Mouse (Mus musculus) ovary, adult 18-20 months (tissue): ENCODE data around the gene Nwd2.

Source experiments
- DNase-seq: peaks from one replicate; pipeline ENCODE4 v3.0.0; 2022; ENCODE audit warnings: low spot score, mixed read lengths

Gene Nwd2

GRCm38 (mm10) chr5:63649070-63649532 lies at the start of gene Nwd2:
Nwd2 (plus strand) TSS chr5:63649102.
- no peak for DNase-seq

GRCm38 (mm10) chr5:63607447-63607846 lies 41.5 kb upstream of the Nwd2 start:
- DNase-seq = no peak

- DNase-seq = no peak
These were observed 31.9 kb upstream of the Nwd2 start for GRCm38 (mm10) chr5:63616792-63617668.

GRCm38 (mm10) chr5:63624123-63624522 lies 24.8 kb upstream of the Nwd2 start:
- no peak for DNase-seq

- no peak for DNase-seq
These were observed 20.9 kb upstream of the Nwd2 start for GRCm38 (mm10) chr5:63627832-63628530.

GRCm38 (mm10) chr5:63628531-63628871 lies 20.4 kb upstream of the Nwd2 start:
- DNase-seq = no peak

GRCm38 (mm10) chr5:63634636-63635035 lies 14.3 kb upstream of the Nwd2 start:
- no peak for DNase-seq

- DNase-seq = no peak
These were observed 715 bp upstream of the Nwd2 start for GRCm38 (mm10) chr5:63648187-63648586.

- DNase-seq = no peak
These were observed 897 bp downstream of the Nwd2 start for GRCm38 (mm10) chr5:63649533-63650464.

GRCm38 (mm10) chr5:63651813-63652212 lies 2.9 kb downstream of the Nwd2 start:
- no peak for DNase-seq

GRCm38 (mm10) chr5:63652705-63653104 lies 3.8 kb downstream of the Nwd2 start:
- DNase-seq = no peak

- DNase-seq = no peak
These were observed 18.0 kb downstream of the Nwd2 start for GRCm38 (mm10) chr5:63666884-63667283.

GRCm38 (mm10) chr5:63675934-63676333 lies 27.0 kb downstream of the Nwd2 start:
- no peak for DNase-seq

- DNase-seq = no peak
These were observed 40.2 kb downstream of the Nwd2 start for GRCm38 (mm10) chr5:63689084-63689483.

GRCm38 (mm10) chr5:63696784-63697183 lies 47.9 kb downstream of the Nwd2 start:
- DNase-seq = no peak

GRCm38 (mm10) chr5:63697196-63697595 lies 48.3 kb downstream of the Nwd2 start:
- DNase-seq = no peak

GRCm38 (mm10) chr5:63728955-63729354 lies 80.1 kb downstream of the Nwd2 start:
- no peak for DNase-seq

GRCm38 (mm10) chr5:63735521-63735920 lies 86.6 kb downstream of the Nwd2 start:
- no peak for DNase-seq

- DNase-seq = no peak
These were observed 94.5 kb downstream of the Nwd2 start for GRCm38 (mm10) chr5:63743426-63743825.

GRCm38 (mm10) chr5:63748299-63748698 lies 99.4 kb downstream of the Nwd2 start:
- DNase-seq = no peak

- DNase-seq = no peak
These were observed 99.9 kb downstream of the Nwd2 start for GRCm38 (mm10) chr5:63748759-63749158.

GRCm38 (mm10) chr5:63755092-63755761 lies 106.3 kb downstream of the Nwd2 start:
- DNase-seq = no peak
